Mouse (Mus musculus) neural tube, embryonic 12.5 days (tissue): ENCODE measurements around the gene Ccdc115. TPM values are rescaled to one million over a fixed set of nuclear protein-coding genes. Genes with fewer than 3 reads are reported as not detected.
"Not testable (repeated sequence)": the region's sequence is repeated elsewhere in the genome, so short reads cannot be mapped to it uniquely, and the experiment has no call there.

Source experiments
- ATAC-seq: fragments of 200-750 bp; cut with Nextera tagmentation; 2 replicates; pipeline ENCODE4 v1.8.0; 2017; ENCODE audit warnings: low read depth, mild to moderate bottlenecking, moderate TSS enrichment, moderate library complexity; ENCODE audit not compliant: low FRiP score
- H3K27ac ChIP-seq: fragments of 300-500 bp; sonication (generic); 2 replicates; pipeline ENCODE4 v1.5.1; 2016
- H3K27me3 ChIP-seq: fragments of 300-500 bp; sonication (generic); replicated peaks from 2 replicates; pipeline ENCODE4 v1.6.1; 2016; ENCODE audit warnings: mild to moderate bottlenecking
- H3K36me3 ChIP-seq: fragments of 300-500 bp; sonication (generic); 2 replicates; pipeline ENCODE4 v1.6.1; 2016; ENCODE audit warnings: mild to moderate bottlenecking
- H3K4me1 ChIP-seq: fragments of 300-500 bp; sonication (generic); 2 replicates; pipeline ENCODE4 v1.6.1; 2016
- H3K4me2 ChIP-seq: fragments of 300-500 bp; sonication (generic); replicated peaks from 2 replicates; pipeline ENCODE4 v1.6.1; 2016; ENCODE audit warnings: mild to moderate bottlenecking
- H3K4me3 ChIP-seq: fragments of 300-500 bp; sonication (generic); 2 replicates; pipeline ENCODE4 v1.5.1; 2016
- H3K9ac ChIP-seq: fragments of 300-500 bp; sonication (generic); 2 replicates; pipeline ENCODE4 v1.6.1; 2016; ENCODE audit warnings: mild to moderate bottlenecking
- H3K9me3 ChIP-seq: fragments of 300-500 bp; sonication (generic); 2 replicates; pipeline ENCODE4 v1.6.1; 2016; ENCODE audit warnings: mild to moderate bottlenecking
- WGBS: fragments of 180-500 bp; shearing (Covaris S2); methylation state at CpG from one replicate; pipeline ENCODE4 v1.1.7; 2016; 5-methylcytosine and 5-hydroxymethylcytosine counted together
- polyA plus RNA-seq: library from polyadenylated mRNA; unstranded; fragments of >200 nt; fragmentation: Nextera tagmentation; extraction: Ambion mirVana; gene quantifications from 2 replicates; pipeline ENCODE4 v1.2.1, GENCODE M21; 2016

Ccdc115 gene
- polyA plus RNA-seq, 1 experiment from 2014 or later: 64.1 TPM

- 62% methylated on average over 3 of the region's 3 CpGs for WGBS
- no peak overlapping the region for H3K27ac ChIP-seq
- ATAC-seq: no peak
Measured at GRCm38 (mm10) chr1:34468051-34468450, 28.6 kb upstream of the Ccdc115 start.

GRCm38 (mm10) chr1:34465445-34465844 is 26.0 kb upstream of the Ccdc115 start:
- Histone ChIP-seq H3K4me1 (no peaks in the 10 kb centered on the region), H3K4me3 (no peak overlapping the region), H3K36me3 (no peaks in the 10 kb centered on the region), H3K27me3 (peaks cover 6% of the 10 kb centered on the region; the same call in 1 of the 2 replicates), H3K27ac (no peak overlapping the region), H3K9me3 (no peaks in the 10 kb centered on the region), H3K4me2 (no peak overlapping the region), H3K9ac (no peak overlapping the region)
- 83% methylated on average over 6 of the region's 6 CpGs for WGBS
- no peak for ATAC-seq

More at GRCm38 (mm10) chr1:34468051-34468450, 28.6 kb upstream of the Ccdc115 start:
- Histone ChIP-seq H3K36me3 (no peaks in the 10 kb centered on the region), H3K4me2 (no peak overlapping the region), H3K4me3 (no peak overlapping the region), H3K27me3 (peaks cover 24% of the 10 kb centered on the region), H3K9me3 (no peaks in the 10 kb centered on the region), H3K4me1 (peaks cover 8% of the 10 kb centered on the region), H3K9ac (no peak overlapping the region)

- WGBS: 89% methylated on average over 8 of the region's 8 CpGs
- H3K36me3 ChIP-seq: no peaks in the 10 kb centered on the region
- H3K27ac ChIP-seq: no peak overlapping the region
- no peak overlapping the region for H3K9ac ChIP-seq
- no peaks in the 10 kb centered on the region for H3K9me3 ChIP-seq
- H3K4me1 ChIP-seq: no peaks in the 10 kb centered on the region
- peaks cover 12% of the 10 kb centered on the region for H3K27me3 ChIP-seq
- ATAC-seq: no peak
- no peak overlapping the region for H3K4me3 ChIP-seq
- H3K4me2 ChIP-seq: no peak overlapping the region
Measured at GRCm38 (mm10) chr1:34464310-34464817, 24.9 kb upstream of the Ccdc115 start.

DNA sequence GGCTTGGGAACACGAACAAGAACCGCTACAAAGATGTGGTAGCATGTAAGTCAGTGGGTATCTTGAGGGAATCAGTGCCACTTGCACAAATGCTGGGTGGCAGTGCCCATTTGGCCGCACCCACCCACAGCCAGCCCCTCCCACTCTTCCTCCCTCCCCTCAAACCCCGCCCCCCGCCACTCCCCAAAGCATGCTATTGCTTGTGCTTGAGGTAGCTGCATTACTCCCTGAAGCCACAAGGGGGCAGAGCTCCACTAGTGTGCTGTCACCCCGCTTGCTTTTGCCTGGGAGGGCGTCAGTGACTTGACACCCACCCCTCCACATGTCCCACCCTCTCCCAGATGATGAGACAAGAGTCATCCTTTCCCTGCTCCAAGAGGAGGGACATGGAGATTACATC is 23.3 kb upstream of the Ccdc115 start:
- Histone ChIP-seq H3K9ac (no peak overlapping the region), H3K27me3 (peaks cover 27% of the 10 kb centered on the region), H3K36me3 (no peaks in the 10 kb centered on the region), H3K4me1 (peaks cover 4% of the 10 kb centered on the region; the same call in 1 of the 2 replicates), H3K27ac (no peak overlapping the region), H3K4me3 (no peak overlapping the region), H3K4me2 (no peak overlapping the region), H3K9me3 (no peaks in the 10 kb centered on the region)
- ATAC-seq: 0 out of 2 replicates have a peak, but pooled peaks have one; percentile 5
- WGBS: 14% methylated on average over 7 of the region's 7 CpGs

- peak overlapping the region; percentile 86 for H3K4me2 ChIP-seq
- H3K4me1 ChIP-seq: peaks cover 4% of the 10 kb centered on the region; the same call in 1 of the 2 replicates
- H3K27me3 ChIP-seq: peaks cover 41% of the 10 kb centered on the region
- H3K27ac ChIP-seq: no peak overlapping the region
- 3% methylated on average over 15 of the region's 15 CpGs for WGBS
- no peak overlapping the region for H3K9ac ChIP-seq
- H3K9me3 ChIP-seq: no peaks in the 10 kb centered on the region
- no peaks in the 10 kb centered on the region for H3K36me3 ChIP-seq
- H3K4me3 ChIP-seq: peak overlapping the region; percentile 43
- no peak for ATAC-seq
Measured at GRCm38 (mm10) chr1:34460061-34460441, 20.6 kb upstream of the Ccdc115 start.

GRCm38 (mm10) chr1:34459284-34460060 is 20.0 kb upstream of the Ccdc115 start, which contains the start of gene Ptpn18:
Gene Ptpn18 (plus strand): TSS chr1:34459762.
- H3K4me2 ChIP-seq: peak within 1 kb of the TSS; percentile 86
- H3K4me1 ChIP-seq: peaks cover 4% of the 10 kb centered on the region; the same call in 1 of the 2 replicates
- H3K9ac ChIP-seq: peak within 1 kb of the TSS; percentile 36
- H3K4me3 ChIP-seq: peak within 1 kb of the TSS; percentile 43
- H3K27ac ChIP-seq: no peak within 1 kb of the TSS
- H3K36me3 ChIP-seq: no peaks in the 10 kb centered on the region
- peak; percentile 91 for ATAC-seq
- no peaks in the 10 kb centered on the region for H3K9me3 ChIP-seq
- H3K27me3 ChIP-seq: peaks cover 41% of the 10 kb centered on the region
- under 1% methylated on average over 48 of the region's 48 CpGs for WGBS

DNA sequence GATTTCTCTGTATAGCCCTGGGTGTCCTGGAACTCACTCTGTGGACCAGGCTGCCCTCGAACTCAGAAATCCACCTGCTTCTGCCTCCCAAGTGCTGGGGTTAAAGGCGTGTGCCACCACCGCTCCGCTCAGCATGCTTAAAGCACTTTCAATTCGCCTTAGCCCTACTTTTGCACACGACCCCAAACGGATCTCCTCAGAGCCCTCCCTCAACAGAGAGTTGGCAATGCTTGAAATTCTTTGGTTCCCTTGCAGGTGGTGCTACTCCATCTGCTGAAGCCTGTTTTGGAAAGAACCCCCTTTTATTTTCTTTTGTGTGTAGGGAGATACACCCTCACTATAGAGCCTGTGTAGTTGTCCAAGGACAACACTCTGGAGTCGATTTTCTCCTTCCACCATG is 19.0 kb upstream of the Ccdc115 start:
- WGBS: 32% methylated on average over 8 of the region's 8 CpGs
- H3K4me2 ChIP-seq: no peak overlapping the region
- H3K27ac ChIP-seq: no peak overlapping the region

DNA sequence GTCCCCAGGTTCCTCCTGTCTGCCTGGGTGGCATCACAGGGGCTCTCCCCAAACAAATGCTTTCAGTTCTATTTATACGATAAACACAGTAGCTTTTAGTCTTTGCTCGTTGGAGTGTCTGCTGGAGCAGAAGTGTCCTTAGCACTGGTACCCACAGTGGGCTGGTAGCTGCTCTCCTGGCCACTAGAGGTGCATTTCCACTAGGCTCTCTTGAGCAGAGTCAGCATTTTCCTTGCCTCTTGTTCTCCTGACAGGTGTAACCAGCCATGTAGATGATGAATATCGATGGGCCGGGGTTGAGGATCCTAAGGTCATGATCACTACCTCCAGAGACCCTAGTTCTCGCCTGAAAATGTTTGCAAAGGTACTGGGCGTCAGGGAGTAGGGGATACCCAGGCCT is 3.7 kb upstream of the Ccdc115 start:
- Histone ChIP-seq H3K4me1 (peaks cover 12% of the 10 kb centered on the region), H3K4me3 (no peak overlapping the region), H3K36me3 (peaks cover 44% of the 10 kb centered on the region), H3K9ac (no peak overlapping the region), H3K4me2 (no peak overlapping the region), H3K9me3 (no peaks in the 10 kb centered on the region), H3K27ac (no peak overlapping the region), H3K27me3 (no peaks in the 10 kb centered on the region)
- ATAC-seq: no peak
- WGBS: 91% methylated on average over 6 of the region's 6 CpGs

More for the DNA sequence above, 19.0 kb upstream of the Ccdc115 start:
- ATAC-seq: no peak
- H3K4me1 ChIP-seq: peaks cover 4% of the 10 kb centered on the region; the same call in 1 of the 2 replicates
- no peak overlapping the region for H3K4me3 ChIP-seq
- H3K27me3 ChIP-seq: peaks cover 41% of the 10 kb centered on the region
- H3K36me3 ChIP-seq: no peaks in the 10 kb centered on the region
- no peaks in the 10 kb centered on the region for H3K9me3 ChIP-seq
- H3K9ac ChIP-seq: no peak overlapping the region

GRCm38 (mm10) chr1:34439961-34440630 is 624 bp upstream of the Ccdc115 start:
- no peak overlapping the region for H3K27ac ChIP-seq
- H3K27me3 ChIP-seq: no peaks in the 10 kb centered on the region
- H3K36me3 ChIP-seq: peaks cover 26% of the 10 kb centered on the region
- peak overlapping the region; percentile 74 for H3K4me2 ChIP-seq
- peaks cover 12% of the 10 kb centered on the region for H3K4me1 ChIP-seq
- H3K4me3 ChIP-seq: peak overlapping the region; percentile 79
- 7% methylated on average over 31 of the region's 31 CpGs for WGBS
- peak; percentile 49 for ATAC-seq
- H3K9me3 ChIP-seq: no peaks in the 10 kb centered on the region
- H3K9ac ChIP-seq: peak overlapping the region; percentile 50

DNA sequence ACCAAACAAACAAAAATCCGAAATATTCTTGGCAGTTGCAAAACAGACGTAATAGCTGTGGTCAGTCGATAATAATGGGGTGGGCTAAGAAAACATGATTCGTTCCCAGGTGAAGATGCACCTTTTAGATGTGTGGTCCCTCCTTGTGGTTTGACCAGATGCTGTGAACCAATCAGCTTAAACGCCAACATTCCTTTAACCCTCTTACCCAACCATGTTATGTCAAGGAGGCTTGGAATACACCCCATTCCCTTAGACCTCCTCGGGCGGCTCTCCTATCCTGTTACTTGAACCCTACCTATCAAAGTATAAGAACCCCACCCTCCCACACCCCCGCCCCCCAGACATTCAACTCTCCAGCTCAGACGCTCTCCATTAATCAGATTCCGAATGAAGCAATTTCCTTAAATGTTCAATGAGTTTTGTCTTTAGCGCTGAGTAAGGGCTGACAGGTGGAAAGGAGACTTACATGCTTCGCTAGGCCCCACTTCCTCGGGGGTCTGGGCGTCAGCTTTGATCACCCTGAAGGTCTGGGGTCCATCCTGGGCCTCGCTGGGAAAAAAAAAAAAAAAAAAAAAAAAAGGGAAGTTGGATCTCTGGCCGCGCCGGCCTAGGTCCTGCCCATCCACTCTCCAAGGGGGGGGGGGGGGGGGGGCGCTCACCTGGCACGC is 956 bp downstream of the Ccdc115 start:
- Histone ChIP-seq H3K4me2 (peak overlapping the region; percentile 70), H3K4me3 (peak overlapping the region; percentile 79), H3K4me1 (peaks cover 17% of the 10 kb centered on the region), H3K9ac (peak overlapping the region; percentile 58), H3K9me3 (no peaks in the 10 kb centered on the region), H3K27me3 (no peaks in the 10 kb centered on the region), H3K27ac (no peak overlapping the region), H3K36me3 (peaks cover 10% of the 10 kb centered on the region)
- WGBS: 49% methylated on average over 15 of the region's 20 CpGs
- ATAC-seq: no peak

DNA sequence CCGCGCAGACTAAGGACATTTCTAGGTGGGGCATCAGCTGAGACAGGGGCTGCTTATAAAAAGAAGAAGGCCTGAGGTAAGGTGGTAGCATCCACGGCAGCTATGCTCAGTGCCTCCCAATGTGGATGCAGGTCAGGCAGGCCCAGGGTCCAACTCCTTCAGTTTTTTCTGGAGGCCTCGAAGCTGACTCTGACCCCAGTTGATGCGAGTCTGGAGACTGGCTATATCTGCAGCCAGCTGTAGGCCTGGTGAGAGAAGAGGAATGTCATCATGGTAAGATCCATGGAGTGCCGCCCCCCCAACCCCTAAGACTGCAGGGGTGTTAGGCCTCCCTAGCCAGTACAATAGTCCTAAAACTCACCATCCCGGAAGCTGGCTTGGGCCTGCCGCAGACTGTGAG is 2.1 kb downstream of the Ccdc115 start:
- not testable (repeated sequence) for H3K27ac ChIP-seq, H3K9ac ChIP-seq, ATAC-seq, H3K27me3 ChIP-seq, H3K9me3 ChIP-seq, H3K4me3 ChIP-seq, H3K4me2 ChIP-seq, H3K36me3 ChIP-seq
- peaks cover 17% of the 10 kb centered on the region for H3K4me1 ChIP-seq
- WGBS: 94% methylated on average over 8 of the region's 8 CpGs

DNA sequence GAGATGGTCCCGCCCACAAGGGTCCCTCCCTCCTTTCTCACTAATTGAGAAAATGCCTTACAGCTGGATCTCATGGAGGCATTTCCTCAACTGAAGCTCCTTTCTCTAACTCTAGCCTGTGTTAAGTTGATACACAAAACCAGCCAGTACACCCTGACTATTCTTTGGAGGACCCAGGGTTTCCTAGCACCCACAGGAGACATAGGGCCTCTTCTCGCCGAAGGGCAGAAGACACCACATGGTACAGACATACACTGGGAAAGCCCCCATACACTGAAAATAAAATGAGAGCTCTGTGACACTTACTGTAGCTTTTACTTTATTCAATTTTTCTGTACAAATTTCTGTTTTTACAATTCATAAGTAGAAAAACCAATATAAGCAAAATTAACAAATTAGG is 3.1 kb downstream of the Ccdc115 start:
- WGBS: 82% methylated on average over 3 of the region's 3 CpGs
- H3K4me2 ChIP-seq: no peak overlapping the region

More for the DNA sequence above, 3.1 kb downstream of the Ccdc115 start:
- peaks cover 17% of the 10 kb centered on the region for H3K4me1 ChIP-seq
- peaks cover 5% of the 10 kb centered on the region for H3K9me3 ChIP-seq
- no peak for ATAC-seq
- no peak overlapping the region for H3K4me3 ChIP-seq
- H3K27me3 ChIP-seq: no peaks in the 10 kb centered on the region
- H3K9ac ChIP-seq: no peak overlapping the region
- H3K36me3 ChIP-seq: peaks cover 6% of the 10 kb centered on the region
- no peak overlapping the region for H3K27ac ChIP-seq
